Mouse (Mus musculus): ENCODE measurements around the gene Jmjd1c. TPM values are rescaled to one million over a fixed set of nuclear protein-coding genes. Genes with fewer than 3 reads are reported as not detected.

Gene Jmjd1c
- polyA plus RNA-seq, 1 experiment from 2014 or later = 43.0 TPM

DNA sequence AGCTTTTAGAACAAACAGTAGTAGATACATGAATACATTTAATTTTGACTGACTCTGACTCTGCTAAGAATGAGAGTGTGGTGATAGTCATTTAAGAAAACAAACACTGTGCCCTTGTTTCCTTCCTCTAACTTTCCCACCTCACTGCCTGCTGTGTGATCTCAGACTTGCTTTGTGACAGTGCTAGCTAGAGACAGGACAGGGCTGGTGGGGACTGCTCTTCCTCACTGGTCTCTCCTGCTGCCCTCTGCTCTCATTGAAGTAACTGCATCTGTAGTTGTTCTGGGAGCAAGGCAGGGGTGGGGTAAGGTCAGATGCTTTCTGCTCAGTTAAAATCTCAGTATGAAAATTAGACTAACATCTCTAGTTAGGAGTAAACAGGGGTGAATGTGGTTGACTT lies 93.1 kb downstream of the Jmjd1c start:
- H3K27ac ChIP-seq (replicated peaks; ENCODE audit: low read depth, low read length) = no peak overlapping the region
- peaks cover 6% of the 10 kb centered on the region for H3K36me3 ChIP-seq (ENCODE audit: control insufficient read depth, insufficient read depth, low read length)
- no peak for DNase-seq (ENCODE audit: low spot score)
- no peak for ATAC-seq (ENCODE audit: insufficient number of reproducible peaks, low FRiP score, low TSS enrichment, low read depth)
- no peaks in the 10 kb centered on the region for H3K9me3 ChIP-seq (ENCODE audit: control insufficient read depth, low read length)
- no peak overlapping the region; the same call in 1 of the 2 replicates for H3K4me3 ChIP-seq (ENCODE audit: low read depth, low read length)
- no peak overlapping the region for H3K9ac ChIP-seq (ENCODE audit: low read length)
- H3K27me3 ChIP-seq (ENCODE audit: control insufficient read depth, insufficient read depth, low read length) = no peaks in the 10 kb centered on the region
- no peak overlapping the region for H3K4me2 ChIP-seq (ENCODE audit: low read depth, severe bottlenecking)
- no peaks in the 10 kb centered on the region for H3K4me1 ChIP-seq (ENCODE audit: control insufficient read depth, insufficient read depth, low read length)

DNA sequence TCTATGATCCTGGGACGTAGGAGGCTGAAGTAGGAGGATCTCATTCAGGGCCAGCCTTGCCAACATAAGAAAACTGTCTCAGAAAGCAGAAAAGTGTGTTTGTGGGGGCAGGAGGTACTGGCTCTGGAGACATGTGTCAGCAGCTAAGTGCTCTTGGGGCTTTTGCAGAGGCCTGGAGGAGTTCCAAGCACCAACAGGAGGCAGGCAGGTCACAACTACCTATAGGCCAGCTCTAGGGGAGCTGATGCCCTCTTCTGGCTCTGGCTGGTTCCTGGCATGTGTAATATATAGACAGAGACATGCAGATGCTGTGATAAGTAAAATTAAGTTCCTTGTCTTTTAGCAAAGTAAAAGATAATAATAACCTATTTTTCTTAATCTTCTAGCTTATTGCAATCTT lies 94.3 kb downstream of the Jmjd1c start:
- no peaks in the 10 kb centered on the region for H3K9me3 ChIP-seq (ENCODE audit: control insufficient read depth, low read length)
- H3K27me3 ChIP-seq (ENCODE audit: control insufficient read depth, insufficient read depth, low read length) = no peaks in the 10 kb centered on the region
- no peak overlapping the region for H3K27ac ChIP-seq (replicated peaks; ENCODE audit: low read depth, low read length)
- ATAC-seq (ENCODE audit: insufficient number of reproducible peaks, low FRiP score, low TSS enrichment, low read depth) (no peak), DNase-seq (ENCODE audit: low spot score) (no peak)
- no peak overlapping the region for H3K4me2 ChIP-seq (ENCODE audit: low read depth, severe bottlenecking)
- H3K4me1 ChIP-seq (ENCODE audit: control insufficient read depth, insufficient read depth, low read length) = no peaks in the 10 kb centered on the region
- H3K9ac ChIP-seq (ENCODE audit: low read length) = no peak overlapping the region
- H3K36me3 ChIP-seq (ENCODE audit: control insufficient read depth, insufficient read depth, low read length) = peaks cover 6% of the 10 kb centered on the region
- WGBS = 80% methylated on average over 1 of the region's 1 CpGs
- no peak overlapping the region for H3K4me3 ChIP-seq (ENCODE audit: low read depth, low read length)

DNA sequence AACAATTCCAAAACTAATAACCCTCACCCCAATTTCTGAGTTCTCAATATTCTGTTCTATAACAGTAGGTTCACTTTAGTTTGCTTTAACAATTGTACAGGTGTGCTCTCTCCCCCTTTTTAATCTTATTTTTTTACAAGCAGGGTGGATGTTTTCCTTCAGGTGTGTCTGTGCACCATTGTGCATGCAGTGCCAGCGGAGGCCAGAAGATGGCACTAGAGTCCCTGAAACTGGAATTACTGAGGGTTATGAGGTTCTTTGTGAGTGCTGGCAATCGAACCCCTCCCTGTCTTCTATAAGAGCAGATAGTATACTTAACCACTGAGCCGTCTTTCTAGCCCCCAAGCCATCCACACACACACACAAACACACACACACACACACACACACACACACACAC lies 96.4 kb downstream of the Jmjd1c start:
- H3K9me3 ChIP-seq (ENCODE audit: control insufficient read depth, low read length) = no peaks in the 10 kb centered on the region
- peaks cover 6% of the 10 kb centered on the region for H3K36me3 ChIP-seq (ENCODE audit: control insufficient read depth, insufficient read depth, low read length)
- H3K27ac ChIP-seq (replicated peaks; ENCODE audit: low read depth, low read length) = no peak overlapping the region
- H3K9ac ChIP-seq (ENCODE audit: low read length) = no peak overlapping the region
- DNase-seq (ENCODE audit: low spot score) (peak; percentile 33), ATAC-seq (ENCODE audit: insufficient number of reproducible peaks, low FRiP score, low TSS enrichment, low read depth) (no peak)
- no peaks in the 10 kb centered on the region for H3K27me3 ChIP-seq (ENCODE audit: control insufficient read depth, insufficient read depth, low read length)
- no peaks in the 10 kb centered on the region for H3K4me1 ChIP-seq (ENCODE audit: control insufficient read depth, insufficient read depth, low read length)
- H3K4me2 ChIP-seq (ENCODE audit: low read depth, severe bottlenecking) = no peak overlapping the region
- over 99% methylated on average over 3 of the region's 3 CpGs for WGBS
- no peak overlapping the region for H3K4me3 ChIP-seq (ENCODE audit: low read depth, low read length)

DNA sequence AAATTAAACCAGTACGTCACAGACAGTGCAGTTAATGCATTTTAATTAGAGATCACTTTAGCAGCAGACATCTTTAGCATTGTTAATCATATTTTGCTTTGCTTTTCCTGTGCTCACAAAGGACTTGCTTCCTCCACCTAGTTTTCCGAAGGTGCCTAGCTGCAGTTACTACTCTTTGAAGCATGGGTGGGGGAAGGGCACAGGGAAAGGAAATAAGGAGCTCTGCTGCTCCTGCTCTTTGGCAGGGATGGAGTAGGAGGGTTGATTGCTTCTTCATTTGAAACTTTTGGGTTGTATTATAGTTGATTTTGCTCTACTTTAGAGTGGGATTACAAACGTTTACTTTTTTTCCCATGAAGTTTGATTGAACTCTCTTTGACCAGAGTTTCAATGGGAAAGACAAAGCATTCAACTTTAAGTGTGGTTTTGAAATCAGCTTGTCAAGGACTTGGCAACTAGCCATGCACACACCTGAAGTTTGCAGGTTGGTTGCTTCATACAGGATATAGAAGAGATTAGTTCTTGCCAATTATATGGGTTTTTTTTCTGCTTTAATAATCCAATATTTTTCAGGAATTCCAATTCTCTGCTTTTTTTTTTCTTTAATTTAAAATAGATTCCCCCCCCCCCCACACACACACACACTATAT lies 97.2 kb downstream of the Jmjd1c start:
- Histone ChIP-seq H3K9me3 (ENCODE audit: control insufficient read depth, low read length) (no peaks in the 10 kb centered on the region), H3K4me3 (ENCODE audit: low read depth, low read length) (no peak overlapping the region), H3K9ac (ENCODE audit: low read length) (no peak overlapping the region), H3K27me3 (ENCODE audit: control insufficient read depth, insufficient read depth, low read length) (no peaks in the 10 kb centered on the region), H3K4me2 (ENCODE audit: low read depth, severe bottlenecking) (no peak overlapping the region), H3K36me3 (ENCODE audit: control insufficient read depth, insufficient read depth, low read length) (peaks cover 6% of the 10 kb centered on the region), H3K27ac (replicated peaks; ENCODE audit: low read depth, low read length) (no peak overlapping the region), H3K4me1 (ENCODE audit: control insufficient read depth, insufficient read depth, low read length) (no peaks in the 10 kb centered on the region)
- ATAC-seq (ENCODE audit: insufficient number of reproducible peaks, low FRiP score, low TSS enrichment, low read depth) (no peak), DNase-seq (ENCODE audit: low spot score) (no peak)
- 64% methylated on average over 3 of the region's 3 CpGs for WGBS

DNA sequence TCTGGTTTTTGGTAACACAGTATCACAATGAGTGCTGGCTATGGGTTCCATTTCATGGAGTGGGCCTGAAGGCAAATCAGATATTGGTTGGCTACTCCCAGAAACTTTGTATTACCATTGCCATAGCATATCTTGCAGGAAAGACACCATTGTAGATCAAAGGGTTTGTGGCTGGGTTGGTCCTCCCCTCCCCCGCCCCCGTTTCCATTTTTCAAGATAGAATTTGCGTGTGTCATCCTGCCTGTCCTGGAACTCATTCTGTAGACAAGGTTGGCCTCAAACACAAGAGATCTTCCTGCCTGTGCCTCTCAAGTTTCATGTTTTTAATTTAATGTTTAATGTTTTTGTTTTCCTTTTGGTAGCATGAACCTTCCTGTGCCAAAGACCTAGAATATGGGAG lies 98.1 kb downstream of the Jmjd1c start:
- Histone ChIP-seq H3K27ac (replicated peaks; ENCODE audit: low read depth, low read length) (no peak overlapping the region), H3K27me3 (ENCODE audit: control insufficient read depth, insufficient read depth, low read length) (no peaks in the 10 kb centered on the region), H3K4me1 (ENCODE audit: control insufficient read depth, insufficient read depth, low read length) (no peaks in the 10 kb centered on the region), H3K9me3 (ENCODE audit: control insufficient read depth, low read length) (no peaks in the 10 kb centered on the region), H3K9ac (ENCODE audit: low read length) (no peak overlapping the region), H3K36me3 (ENCODE audit: control insufficient read depth, insufficient read depth, low read length) (peaks cover 6% of the 10 kb centered on the region), H3K4me2 (ENCODE audit: low read depth, severe bottlenecking) (no peak overlapping the region), H3K4me3 (ENCODE audit: low read depth, low read length) (no peak overlapping the region)
- no peak for ATAC-seq (ENCODE audit: insufficient number of reproducible peaks, low FRiP score, low TSS enrichment, low read depth)
- 98% methylated on average over 3 of the region's 3 CpGs for WGBS
- DNase-seq (ENCODE audit: low spot score) = no peak

DNA sequence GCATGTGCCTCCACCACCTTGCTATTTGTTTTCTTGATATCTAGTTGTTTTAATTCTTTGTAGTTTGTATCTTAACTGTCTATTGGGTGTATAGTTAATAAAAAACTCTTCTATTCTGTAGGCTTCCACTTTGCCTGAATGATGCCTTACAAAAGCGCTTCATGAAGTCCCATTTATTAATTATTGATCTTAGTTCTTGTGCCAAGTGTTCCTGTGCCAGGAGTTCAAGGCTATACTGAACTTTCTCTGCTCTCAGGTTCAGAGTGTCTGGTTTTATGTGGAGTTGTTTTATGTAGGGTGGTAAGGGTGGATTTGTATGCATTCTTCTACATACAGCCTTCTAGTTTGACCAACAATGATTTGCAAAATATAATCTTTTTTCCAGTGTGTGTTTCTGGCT lies 99.7 kb downstream of the Jmjd1c start:
- Histone ChIP-seq H3K9me3 (ENCODE audit: control insufficient read depth, low read length) (no peaks in the 10 kb centered on the region), H3K9ac (ENCODE audit: low read length) (no peak overlapping the region), H3K4me3 (ENCODE audit: low read depth, low read length) (no peak overlapping the region), H3K27ac (replicated peaks; ENCODE audit: low read depth, low read length) (no peak overlapping the region), H3K36me3 (ENCODE audit: control insufficient read depth, insufficient read depth, low read length) (peaks cover 3% of the 10 kb centered on the region; the same call in 1 of the 2 replicates), H3K27me3 (ENCODE audit: control insufficient read depth, insufficient read depth, low read length) (no peaks in the 10 kb centered on the region), H3K4me2 (ENCODE audit: low read depth, severe bottlenecking) (no peak overlapping the region), H3K4me1 (ENCODE audit: control insufficient read depth, insufficient read depth, low read length) (no peaks in the 10 kb centered on the region)
- no peak for ATAC-seq (ENCODE audit: insufficient number of reproducible peaks, low FRiP score, low TSS enrichment, low read depth)
- no peak for DNase-seq (ENCODE audit: low spot score)
- WGBS = 100% methylated on average over 1 of the region's 1 CpGs

DNA sequence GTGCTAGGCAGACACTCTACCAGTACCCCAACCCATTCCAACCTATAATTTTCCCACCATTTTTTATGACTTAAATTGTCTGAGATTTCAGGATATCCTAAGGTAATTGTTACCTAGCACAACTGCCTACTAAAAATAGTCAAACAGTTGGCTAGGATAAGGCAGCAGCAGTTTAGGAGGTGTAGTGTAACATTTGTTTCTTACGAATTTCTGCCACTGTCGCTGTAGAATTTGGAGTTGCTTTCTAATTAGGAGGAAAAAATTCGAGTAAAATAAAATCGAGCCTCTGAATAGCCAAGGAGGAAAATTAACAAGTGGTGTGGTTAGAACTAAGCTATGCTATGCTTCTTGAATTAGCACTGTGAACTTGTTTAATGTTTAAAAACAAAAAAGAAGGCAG lies 101.3 kb downstream of the Jmjd1c start:
- Histone ChIP-seq H3K9me3 (ENCODE audit: control insufficient read depth, low read length) (no peaks in the 10 kb centered on the region), H3K36me3 (ENCODE audit: control insufficient read depth, insufficient read depth, low read length) (peaks cover 3% of the 10 kb centered on the region; the same call in 1 of the 2 replicates), H3K4me3 (ENCODE audit: low read depth, low read length) (no peak overlapping the region), H3K27me3 (ENCODE audit: control insufficient read depth, insufficient read depth, low read length) (no peaks in the 10 kb centered on the region), H3K9ac (ENCODE audit: low read length) (no peak overlapping the region), H3K4me2 (ENCODE audit: low read depth, severe bottlenecking) (no peak overlapping the region), H3K27ac (replicated peaks; ENCODE audit: low read depth, low read length) (no peak overlapping the region), H3K4me1 (ENCODE audit: control insufficient read depth, insufficient read depth, low read length) (no peaks in the 10 kb centered on the region)
- no peak for DNase-seq (ENCODE audit: low spot score)
- ATAC-seq (ENCODE audit: insufficient number of reproducible peaks, low FRiP score, low TSS enrichment, low read depth) = no peak
- WGBS = 81% methylated on average over 4 of the region's 4 CpGs

DNA sequence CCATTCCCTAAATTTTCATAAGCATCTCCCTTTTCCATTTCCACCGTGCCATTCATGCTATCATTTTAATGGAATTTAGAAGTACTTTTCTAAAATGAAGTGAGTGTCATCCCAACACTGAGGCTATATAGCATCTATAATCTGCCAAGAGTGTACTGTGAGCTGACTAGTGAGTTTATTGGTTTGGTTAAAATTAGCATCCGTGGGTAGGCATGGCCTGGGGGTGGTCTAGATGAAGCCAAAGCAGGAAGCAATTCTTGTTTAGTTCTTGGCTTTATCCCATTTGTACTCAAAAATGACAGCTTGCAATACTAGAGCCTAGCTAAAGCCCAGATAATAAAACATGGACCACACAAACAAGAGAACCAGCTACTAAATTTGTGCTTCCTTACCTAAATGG lies 101.9 kb downstream of the Jmjd1c start:
- H3K4me3 ChIP-seq (ENCODE audit: low read depth, low read length) = no peak overlapping the region
- DNase-seq (ENCODE audit: low spot score) = no peak
- H3K9me3 ChIP-seq (ENCODE audit: control insufficient read depth, low read length) = no peaks in the 10 kb centered on the region
- no peak overlapping the region for H3K4me2 ChIP-seq (ENCODE audit: low read depth, severe bottlenecking)
- no peaks in the 10 kb centered on the region for H3K4me1 ChIP-seq (ENCODE audit: control insufficient read depth, insufficient read depth, low read length)
- WGBS = 69% methylated on average over 2 of the region's 2 CpGs
- H3K27ac ChIP-seq (replicated peaks; ENCODE audit: low read depth, low read length) = no peak overlapping the region
- H3K9ac ChIP-seq (ENCODE audit: low read length) = no peak overlapping the region
- ATAC-seq (ENCODE audit: insufficient number of reproducible peaks, low FRiP score, low TSS enrichment, low read depth) = no peak
- H3K27me3 ChIP-seq (ENCODE audit: control insufficient read depth, insufficient read depth, low read length) = no peaks in the 10 kb centered on the region
- no peaks in the 10 kb centered on the region for H3K36me3 ChIP-seq (ENCODE audit: control insufficient read depth, insufficient read depth, low read length)

DNA sequence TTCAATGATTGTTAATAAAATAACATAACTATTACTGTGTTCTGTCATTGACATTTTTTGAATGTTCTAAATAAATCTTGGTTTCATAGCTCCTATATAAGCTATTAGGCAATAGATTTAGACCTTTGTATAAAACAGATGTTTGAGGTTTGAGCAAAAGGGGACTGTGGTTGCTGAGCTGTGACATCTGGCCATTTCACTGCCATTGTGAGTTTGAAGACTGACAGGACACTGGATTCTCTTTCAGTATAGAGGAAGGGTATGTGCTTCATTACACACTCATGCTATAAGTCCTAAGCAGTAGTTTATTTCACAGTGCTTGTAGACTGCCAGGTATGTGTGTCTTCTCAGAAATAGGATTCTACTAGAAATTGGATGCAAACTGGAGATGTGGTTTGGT lies 105.8 kb downstream of the Jmjd1c start:
- Histone ChIP-seq H3K4me3 (ENCODE audit: low read depth, low read length) (no peak overlapping the region), H3K27me3 (ENCODE audit: control insufficient read depth, insufficient read depth, low read length) (no peaks in the 10 kb centered on the region), H3K9ac (ENCODE audit: low read length) (no peak overlapping the region), H3K4me1 (ENCODE audit: control insufficient read depth, insufficient read depth, low read length) (no peaks in the 10 kb centered on the region), H3K27ac (replicated peaks; ENCODE audit: low read depth, low read length) (no peak overlapping the region), H3K36me3 (ENCODE audit: control insufficient read depth, insufficient read depth, low read length) (no peaks in the 10 kb centered on the region), H3K4me2 (ENCODE audit: low read depth, severe bottlenecking) (no peak overlapping the region), H3K9me3 (ENCODE audit: control insufficient read depth, low read length) (no peaks in the 10 kb centered on the region)
- ATAC-seq (ENCODE audit: insufficient number of reproducible peaks, low FRiP score, low TSS enrichment, low read depth) (no peak), DNase-seq (ENCODE audit: low spot score) (no peak)

All from limb, embryonic 11.5 days (tissue).